Mouse (Mus musculus) urinary bladder, postnatal 36 days (tissue): ENCODE results near the gene Cab39.

ENCODE experiments used
- DNase-seq, 2 experiments: peaks; one replicate each; pipeline ENCODE4 v3.0.0; 2022; ENCODE audit warnings: low spot score in 2 of 2, mixed read lengths in 1 of 2

Gene Cab39

DNA sequence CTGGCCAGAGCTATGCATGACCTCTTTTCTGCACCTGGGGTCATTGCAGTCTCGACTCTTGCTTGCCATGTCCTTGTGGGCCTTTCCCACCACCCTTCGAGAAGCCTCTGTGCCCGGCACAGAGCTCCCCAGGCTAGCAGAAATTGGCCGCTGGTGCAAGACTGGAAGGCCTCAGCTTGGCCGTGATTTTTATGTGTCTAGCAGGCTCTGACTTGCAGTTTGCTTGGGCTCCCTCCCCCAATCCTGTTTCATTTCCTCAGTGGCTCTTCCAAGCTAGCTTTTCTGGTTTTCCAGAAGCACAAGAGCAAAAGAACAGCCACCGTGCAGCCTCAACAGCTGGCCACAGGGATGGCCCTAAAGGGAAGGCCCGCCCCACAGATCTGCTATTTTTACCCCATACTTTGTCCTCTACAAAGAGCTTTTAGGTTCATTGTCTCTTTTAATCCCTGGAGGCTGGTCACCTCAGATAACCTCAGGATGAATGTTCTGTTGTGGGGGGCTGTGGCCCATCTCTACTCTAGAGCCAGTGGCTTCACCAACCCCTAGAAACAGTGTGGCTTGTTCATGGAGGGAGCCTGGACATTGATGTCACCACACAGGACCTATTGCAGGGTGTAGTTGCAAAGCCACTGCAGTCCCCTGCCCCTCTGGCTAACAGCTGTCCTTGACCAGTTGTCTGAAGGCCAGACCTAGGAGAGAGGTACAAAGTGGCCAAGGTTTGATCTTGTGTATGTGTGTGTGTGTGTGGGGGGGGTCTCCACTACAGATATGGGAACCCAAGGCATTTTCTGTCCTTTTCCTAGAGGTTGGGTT lies 107.5 kb downstream of the Cab39 start:
- DNase-seq: peak; percentile 45 to 56
